Mouse (Mus musculus): ENCODE measurements around the gene Galm. TPM values are rescaled to one million over a fixed set of nuclear protein-coding genes. Genes with fewer than 3 reads are reported as not detected.

Galm gene
- total RNA-seq, 2 experiments from 2014 or later = 1.8 to 2.2 TPM

DNA sequence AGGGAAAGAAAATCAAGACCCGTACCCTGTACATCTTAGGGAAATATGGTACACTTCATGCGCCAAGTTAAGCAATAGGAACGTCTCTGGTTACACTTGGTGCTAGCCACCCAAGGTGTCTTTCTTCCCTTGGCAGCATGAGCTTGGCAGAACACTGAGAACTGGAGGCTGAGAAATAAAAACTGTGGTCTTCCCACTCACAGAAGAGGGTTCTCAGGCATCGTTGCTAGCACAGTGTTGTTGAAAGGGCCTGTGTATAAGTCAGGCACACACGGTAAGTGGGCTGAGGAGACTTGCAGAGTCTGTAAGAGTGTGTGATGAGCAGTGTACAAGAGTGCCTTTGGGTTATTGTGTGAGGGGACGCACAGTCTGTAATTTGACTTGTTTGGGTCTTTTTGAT lies 1.1 kb upstream of the Galm start:
- DNase-seq = no peak
- intact Hi-C loops (cut with DNase I) = loop anchor here (5.0 kb wide), 1 partner anchor 74 kb away; no protein-coding TSS in a partner anchor

DNA sequence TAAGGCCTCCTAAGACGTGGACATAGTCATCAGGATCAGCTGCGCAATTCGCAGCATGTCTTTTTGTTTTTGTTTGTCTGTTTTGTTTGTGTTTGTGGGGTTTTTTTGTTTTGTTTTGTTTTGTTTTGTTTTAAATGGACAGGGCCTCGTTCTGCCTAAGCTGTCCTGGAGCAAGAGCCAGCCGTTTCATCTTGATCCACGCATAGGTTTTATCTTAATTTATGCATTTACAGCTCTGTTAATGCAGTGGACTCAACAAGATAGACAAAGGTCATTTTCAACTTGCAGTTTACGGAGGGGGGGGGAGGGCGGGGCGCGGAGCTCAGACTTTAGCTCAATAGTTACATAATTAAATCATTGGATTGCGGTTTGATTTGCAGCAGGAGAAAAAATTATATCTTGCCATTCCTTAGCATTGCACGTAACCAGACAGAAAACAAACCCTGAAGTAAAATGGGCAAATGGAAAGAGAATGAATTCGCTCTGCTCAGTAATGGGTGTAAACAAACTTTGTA lies 1.3 kb downstream of the Galm start:
- intact Hi-C loops (cut with DNase I) = loop anchor here (5.0 kb wide), 1 partner anchor 76 kb away; no protein-coding TSS in a partner anchor
- no peak for DNase-seq

DNA sequence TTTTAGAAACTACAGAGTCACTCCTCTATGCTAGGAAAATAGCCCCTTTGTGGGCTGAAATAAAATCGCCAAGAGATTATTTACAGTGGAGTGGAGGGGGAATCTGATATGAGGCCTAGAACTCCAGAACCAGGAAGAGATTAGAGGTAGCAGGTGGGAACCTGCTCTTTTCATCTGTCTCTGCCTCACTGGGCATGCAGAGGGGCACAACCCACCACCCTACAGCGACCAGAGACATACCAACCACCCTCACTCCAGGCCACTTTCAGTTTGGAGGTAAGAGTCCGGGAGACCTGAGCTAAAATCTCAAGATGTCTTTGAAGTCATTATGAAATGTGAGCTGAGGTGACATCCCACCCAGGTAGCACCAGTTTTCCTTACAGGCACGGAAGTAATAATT lies 2.1 kb downstream of the Galm start:
- intact Hi-C loops (cut with DNase I) = loop anchor here (5.0 kb wide), 1 partner anchor 77 kb away; no protein-coding TSS in a partner anchor
- no peak for DNase-seq

DNA sequence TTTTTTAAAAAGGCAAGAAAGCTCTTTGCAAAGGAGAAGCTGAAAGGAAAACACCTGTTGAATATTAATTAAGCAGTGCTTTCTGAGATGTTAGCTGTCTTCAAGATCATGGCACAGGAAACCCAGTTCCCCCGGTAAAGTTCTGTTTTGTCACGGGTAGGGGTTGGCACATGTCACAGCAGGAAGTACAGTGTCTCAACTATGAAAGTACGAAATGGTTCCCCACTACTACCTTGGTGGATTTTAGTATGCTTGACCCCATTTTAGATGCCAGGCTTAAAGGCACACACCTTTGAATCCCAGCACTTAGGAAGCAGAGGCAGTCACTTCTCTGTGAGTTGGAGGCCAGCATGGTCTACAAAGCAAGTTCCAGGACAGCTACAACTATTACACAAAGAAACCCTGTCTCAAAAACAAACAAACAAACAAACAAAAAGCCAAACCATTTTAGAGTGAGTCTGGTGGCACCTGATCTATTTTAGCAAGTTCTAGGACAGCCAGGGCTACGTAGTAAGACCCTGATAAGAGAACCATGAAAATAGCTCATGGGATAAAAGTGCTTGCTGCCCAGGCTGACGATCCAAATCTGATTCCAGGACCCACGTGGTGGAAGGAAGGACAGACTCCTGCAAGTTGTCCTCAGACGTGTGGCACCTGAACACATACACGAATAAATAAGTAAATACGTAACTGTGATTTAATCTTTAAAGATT lies 3.6 kb downstream of the Galm start:
- no peak for DNase-seq
- intact Hi-C loops (cut with DNase I) = no loop called here

DNA sequence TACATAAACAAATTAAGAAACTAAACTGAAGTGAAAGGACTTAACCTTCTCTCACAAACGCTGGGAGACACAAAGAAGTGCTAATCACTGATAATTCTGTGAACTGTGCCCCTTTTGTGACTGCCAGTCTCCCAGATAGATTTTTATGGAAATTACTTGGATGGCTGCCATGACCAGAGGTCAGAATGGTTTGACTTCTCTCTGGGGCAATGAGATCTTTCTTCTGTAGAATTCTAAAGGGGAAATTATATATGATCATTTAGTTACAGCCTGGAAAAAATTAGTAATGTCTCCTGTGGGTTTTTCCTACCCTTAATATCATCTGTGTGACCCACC lies 4.1 kb downstream of the Galm start:
- intact Hi-C loops (cut with DNase I) = no loop called here
- DNase-seq = no peak

DNA sequence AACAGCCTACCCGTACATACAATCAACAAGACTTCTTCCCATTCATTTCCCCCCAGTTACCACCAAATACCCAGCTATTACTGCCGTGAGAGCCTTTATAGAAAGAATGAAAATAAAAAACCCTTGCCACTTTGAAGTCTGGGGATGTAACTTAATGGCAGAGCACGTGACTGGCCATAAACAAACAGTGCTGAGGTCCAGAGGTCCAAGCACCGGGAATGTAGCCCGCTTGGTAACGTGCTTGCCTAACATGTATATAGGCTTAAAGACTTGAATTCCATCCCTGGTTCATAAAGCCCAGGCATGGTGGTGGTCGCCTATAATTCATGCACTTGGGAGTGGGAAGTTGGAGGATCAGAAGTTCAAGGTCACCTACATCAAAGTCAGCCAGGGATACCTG lies 4.6 kb downstream of the Galm start:
- DNase-seq = no peak
- intact Hi-C loops (cut with DNase I) = no loop called here

DNA sequence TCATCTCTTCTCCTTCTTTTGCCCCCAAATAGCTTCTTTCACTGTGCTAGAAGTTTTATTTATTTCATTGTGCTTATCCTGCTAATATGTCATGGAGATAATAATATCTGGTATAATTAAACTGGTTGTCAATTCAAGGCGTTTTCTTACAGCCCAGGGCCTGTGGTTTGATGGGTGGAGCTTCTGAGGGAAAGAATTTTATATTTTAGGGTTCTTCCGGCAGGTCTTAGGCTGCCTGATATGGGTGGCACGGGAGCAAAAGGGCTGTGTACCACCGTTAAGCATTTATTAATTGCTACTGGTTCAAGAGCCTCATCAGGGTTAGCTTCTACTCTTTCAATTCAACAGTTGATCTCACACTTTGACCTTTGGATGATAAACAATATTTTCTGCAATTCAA lies 5.2 kb downstream of the Galm start:
- intact Hi-C loops (cut with DNase I) = no loop called here
- no peak for DNase-seq

DNA sequence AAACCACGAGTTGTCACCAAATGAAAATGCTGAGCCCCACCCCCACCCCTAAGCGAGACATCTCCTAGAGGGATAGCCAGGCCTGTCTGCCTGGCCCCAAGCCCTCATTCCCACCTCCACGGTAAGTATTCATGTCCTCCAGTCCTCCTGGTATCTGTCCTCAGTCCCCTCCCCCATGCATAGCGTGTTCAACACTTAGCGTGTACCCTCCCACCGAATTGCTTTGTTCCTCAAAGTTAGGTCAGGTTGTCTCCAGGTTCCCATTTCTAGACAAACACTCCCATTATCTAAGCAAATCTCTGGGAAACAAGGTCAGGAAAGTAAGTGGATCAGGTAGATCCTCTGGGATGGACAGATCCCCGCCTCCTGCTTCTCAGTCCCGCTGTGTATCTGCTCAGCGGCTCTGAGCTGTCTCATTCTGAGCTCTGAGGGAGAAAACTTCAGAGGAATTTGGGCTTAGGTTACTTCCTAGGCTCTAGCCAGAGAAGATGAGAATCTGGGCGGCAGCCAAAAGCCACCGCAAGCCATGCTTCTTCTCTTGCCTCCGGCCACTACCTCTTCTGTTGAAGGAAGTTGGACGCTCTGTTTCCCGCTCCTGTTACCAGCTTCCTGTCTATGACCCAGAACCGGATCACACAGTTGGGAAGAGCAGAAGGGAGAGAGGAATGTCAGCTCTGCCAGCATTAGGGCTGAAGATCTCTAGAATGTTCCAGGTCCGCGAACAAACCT lies 11.3 kb downstream of the Galm start:
- intact Hi-C loops (cut with DNase I) = no loop called here
- no peak for DNase-seq

DNA sequence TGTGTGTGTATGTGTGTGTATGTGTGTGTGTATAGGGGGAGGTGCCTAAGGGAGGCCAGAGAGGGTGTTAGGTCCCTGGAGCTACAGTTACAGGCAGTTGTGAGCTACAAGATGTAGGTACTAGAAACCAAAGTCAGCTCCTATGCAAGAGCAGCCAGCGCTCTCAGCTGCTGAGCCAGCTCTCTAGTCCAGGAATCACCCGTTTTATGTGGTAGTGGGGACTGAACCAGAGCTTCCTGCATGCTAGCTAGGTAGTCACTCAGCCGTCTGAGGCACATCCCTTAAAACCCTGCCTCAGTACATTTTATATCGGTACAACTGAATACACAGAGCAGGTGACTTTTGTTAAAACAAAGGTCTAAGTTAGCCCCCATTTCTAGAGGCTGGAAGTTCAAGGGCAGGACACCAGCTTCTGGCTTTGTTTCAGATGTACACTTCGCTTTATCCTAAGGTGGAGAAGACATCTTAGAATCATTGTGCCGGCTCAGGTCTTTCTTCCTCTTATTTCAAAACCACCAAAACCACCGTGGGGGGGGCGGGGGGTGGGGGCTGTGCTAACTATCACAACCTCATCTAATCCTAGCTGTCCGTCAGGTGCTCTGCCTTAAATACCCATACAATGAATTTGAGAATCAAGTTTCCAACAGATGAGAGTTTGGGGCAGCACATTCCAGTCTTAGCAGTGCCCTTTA lies 12.6 kb downstream of the Galm start:
- DNase-seq = no peak
- intact Hi-C loops (cut with DNase I) = no loop called here

DNA sequence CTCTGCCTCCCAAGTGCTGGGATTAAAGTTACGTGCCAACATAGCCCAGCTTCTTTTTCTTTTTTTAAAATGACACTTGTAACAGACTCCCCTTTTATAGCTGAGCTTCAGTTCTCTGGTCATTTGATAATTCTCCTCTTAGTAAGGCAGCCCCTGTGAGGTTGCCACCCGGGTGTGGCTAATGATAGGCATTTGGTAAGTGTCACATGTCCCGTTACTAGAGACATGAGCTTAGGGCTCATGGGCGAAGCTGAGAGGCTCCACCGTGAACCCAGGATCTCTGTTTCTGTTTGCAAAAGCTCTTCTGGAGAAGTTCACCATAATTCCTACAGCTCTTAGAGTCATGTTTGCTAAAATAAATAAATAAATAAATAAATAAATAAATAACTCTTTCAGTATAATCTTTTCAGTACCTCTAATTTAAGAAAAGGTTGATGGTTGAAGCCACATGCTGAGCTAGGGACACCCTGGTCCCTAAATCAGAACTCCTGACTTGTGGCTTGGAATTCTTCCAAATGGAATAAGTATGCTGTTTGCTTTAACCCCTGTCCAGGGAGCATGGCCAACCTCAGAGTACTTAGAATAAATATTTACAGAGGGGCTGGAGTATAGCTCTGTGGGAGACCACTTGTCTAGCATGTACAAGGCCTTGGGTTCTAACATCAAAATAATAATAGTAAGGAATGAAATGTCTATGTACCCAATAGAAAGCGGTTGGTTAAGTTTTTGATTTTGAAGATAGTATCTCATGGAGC lies 16.4 kb downstream of the Galm start:
- intact Hi-C loops (cut with DNase I) = no loop called here
- DNase-seq = no peak

DNA sequence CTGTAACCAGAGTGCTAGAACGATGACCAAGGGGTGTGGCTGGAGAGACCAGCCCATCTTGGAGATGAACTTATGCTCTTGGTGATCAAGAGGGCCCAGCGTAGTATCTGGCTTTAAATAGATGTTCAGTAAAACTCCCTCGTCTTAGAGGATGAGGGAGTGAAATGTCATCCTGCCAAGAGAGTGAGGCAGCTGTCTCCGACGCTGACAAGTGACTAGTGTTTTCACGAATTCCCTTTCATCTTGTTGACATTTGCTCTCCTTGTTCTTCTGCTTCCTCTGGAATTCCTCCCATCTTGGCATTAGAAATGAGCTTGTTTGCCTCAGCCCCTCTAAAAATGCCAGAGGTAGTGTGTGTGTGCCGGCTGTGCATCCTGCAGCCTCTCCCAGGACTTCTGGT lies 17.9 kb downstream of the Galm start:
- DNase-seq = no peak
- intact Hi-C loops (cut with DNase I) = no loop called here

DNA sequence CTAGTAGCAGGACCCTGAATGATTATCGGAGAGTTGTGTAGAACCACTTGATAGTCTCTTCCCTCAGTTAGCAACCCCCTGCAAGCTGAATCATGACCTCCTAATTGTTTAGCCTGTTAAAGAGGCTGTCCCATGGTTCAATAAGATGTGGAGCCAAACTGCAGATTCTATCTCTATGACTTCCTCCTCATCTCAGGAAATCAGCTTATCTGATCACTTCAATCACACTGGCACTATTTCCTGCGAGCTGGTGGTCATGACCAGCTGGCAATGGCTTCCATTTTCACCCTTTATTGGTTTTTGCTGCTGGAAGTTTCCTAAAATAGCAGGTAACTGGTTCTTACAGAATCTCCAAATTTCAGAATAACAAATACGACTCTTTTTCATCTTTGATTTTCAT lies 18.5 kb downstream of the Galm start:
- DNase-seq = no peak
- intact Hi-C loops (cut with DNase I) = no loop called here

DNA sequence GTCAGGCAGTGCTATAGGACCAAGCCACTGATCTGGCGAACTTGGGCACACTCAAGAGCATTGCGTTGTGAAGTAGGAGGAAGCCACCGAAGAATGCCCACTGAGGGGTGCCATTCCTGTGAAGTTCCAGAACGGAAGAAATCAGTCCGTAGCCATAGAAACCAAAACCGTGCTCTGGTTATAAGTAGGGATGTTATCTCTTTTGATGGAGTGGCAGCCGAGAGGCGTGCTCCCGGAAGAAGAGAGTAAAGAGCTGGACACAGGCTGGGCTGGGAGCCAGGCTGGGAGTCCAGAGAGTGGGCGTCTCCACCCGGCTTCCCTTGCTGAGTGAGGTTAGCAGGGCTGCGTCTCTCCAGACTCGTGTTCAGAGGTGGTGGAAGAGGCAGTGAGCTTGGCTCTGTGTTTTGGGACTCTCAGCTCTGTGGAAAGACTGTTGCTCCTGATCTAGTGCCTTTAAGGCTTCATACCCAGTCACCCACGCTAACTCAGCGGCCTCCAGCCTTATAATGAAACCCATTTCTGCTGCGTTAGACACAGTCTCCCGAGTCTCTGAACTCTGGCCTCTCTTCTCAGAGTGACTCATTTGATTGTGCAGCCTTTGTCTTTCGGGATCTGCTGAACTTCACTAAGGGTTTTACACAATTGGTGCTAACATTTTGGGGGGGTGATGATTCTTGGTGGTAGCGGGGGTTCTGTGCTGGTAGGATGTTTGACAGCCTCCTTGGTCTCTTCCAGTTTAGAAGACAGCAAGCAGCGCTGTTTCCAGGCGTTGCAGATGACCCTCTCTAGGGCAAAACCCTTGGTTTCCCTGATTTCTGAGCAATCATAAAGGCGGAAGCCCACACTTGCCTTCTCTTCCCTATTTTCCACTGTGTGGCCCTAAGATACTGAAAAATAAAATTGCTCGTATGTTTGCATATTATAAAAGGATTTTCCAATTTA lies 21.1 kb downstream of the Galm start:
- peak; percentile 44 to 67 for DNase-seq
- intact Hi-C loops (cut with DNase I) = no loop called here

DNA sequence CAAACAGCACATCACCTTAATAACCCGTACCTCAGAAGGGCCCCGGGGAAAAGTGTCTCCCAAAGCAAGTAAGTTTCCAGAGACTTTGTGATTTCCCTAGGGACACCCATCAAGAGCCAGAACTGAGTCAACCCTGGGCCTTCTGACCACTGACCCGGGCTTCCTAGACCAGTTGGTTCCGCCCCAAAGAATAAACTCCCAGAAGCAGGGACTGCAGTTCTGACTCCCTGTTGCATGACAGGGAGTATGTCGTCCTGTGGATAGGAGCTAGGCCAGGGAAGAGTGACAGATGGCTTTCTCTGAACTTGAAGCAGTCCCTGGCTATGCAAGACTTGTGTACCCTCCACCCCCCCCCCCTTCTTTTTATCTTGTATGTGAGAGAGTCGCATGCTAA lies 21.7 kb downstream of the Galm start:
- intact Hi-C loops (cut with DNase I) = no loop called here
- DNase-seq = no peak

DNA sequence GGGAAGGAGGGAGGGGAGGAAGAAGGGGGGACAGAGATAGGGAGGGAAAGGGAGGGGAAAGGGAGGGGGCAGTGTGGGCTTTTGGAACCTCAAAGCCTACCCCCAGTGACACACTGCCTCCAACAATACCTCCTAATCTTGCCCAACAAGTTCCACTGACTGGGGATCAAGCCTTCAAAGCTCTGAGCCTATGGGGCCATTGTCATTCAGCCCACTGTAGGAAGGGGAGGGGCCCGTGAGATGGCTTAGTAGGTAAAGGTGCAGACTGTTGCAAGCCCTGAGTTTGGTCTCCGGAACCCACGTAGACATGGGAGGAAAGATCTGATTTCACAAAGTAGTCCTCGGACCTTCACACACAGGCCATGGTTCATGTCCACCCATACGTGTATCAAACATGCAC lies 24.1 kb downstream of the Galm start:
- intact Hi-C loops (cut with DNase I) = no loop called here
- DNase-seq = no peak

DNA sequence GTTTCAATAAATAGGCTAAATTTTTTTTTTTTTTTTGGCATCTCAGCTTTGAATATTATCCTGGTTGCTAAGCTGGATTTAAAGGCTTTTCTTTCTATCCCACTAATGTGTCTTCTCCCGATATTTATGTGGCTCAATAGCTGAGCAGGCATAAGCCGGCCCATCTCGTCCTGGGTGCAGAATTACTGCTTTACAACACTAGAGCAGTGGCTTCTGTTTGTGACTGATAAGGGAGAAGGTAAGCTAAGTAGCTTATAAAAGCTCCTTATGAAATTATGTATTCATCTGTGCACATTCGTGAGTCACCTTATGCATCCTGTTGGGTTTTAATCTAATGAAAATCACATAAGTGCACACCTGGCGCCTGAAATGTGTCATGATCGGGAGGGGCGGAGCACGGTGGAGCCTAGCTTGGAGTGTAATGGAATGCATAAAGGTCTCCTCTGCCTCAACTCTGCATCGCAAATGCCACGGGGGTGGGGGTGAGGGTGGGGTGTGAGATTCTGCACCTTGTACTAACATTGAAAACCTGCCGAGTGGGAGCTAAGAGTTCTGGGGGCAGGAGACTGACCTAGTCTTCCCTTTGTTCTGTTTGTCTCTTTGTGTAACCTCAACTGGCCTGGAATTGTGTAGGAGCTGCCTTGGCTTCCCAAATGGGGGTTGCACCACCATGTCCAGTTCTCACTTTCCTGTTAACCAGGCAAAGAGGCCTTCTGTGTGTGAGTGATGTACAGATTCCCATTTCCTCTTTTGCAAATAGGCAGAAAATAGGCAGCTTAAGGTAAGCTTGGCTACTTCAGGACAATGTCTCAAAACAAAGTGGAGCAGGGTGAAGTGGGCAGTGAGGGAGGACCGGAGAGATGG lies 25.7 kb downstream of the Galm start:
- no peak for DNase-seq
- intact Hi-C loops (cut with DNase I) = no loop called here

DNA sequence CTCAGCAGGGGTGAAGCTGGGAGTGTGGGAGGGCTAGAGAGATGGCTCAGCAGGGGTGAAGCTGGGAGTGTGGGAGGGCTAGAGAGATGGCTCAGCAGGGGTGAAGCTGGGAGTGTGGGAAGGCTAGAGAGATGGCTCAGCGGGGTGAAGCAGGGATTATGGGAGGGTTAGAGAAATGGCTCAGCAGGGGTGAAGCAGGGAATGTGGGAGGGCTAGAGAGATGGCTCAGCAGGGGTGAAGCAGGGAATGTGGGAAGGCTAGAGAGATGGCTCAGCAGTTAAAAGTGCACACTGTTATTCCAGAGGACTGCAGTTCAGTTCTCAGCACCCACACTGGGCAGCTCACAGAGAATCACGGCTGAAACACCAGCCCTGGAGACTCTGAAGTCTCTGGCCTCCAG lies 26.4 kb downstream of the Galm start:
- DNase-seq = no peak

DNA sequence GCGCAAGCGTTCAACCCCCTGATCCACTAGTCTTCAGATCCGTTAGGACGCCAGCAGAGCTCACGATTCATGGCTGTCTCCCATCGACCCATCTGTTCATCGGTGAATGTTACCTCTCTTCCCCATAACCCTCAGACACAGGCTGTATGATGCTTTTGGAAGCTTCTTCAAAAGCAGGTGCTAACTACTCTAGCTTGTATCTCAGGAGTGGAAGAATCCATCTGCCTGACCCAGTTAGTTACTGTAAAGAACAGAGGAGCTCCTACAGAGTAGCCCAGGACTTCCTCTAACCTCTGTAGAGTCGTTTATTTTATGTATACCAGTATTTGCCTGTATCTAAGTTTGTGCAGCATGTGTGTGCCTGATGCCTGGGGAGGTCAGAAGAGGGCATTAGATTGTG lies 29.6 kb downstream of the Galm start:
- no peak for DNase-seq
- intact Hi-C loops (cut with DNase I) = no loop called here

More for the DNA sequence above, 26.4 kb downstream of the Galm start:
- intact Hi-C loops (cut with DNase I) = no loop called here

DNA sequence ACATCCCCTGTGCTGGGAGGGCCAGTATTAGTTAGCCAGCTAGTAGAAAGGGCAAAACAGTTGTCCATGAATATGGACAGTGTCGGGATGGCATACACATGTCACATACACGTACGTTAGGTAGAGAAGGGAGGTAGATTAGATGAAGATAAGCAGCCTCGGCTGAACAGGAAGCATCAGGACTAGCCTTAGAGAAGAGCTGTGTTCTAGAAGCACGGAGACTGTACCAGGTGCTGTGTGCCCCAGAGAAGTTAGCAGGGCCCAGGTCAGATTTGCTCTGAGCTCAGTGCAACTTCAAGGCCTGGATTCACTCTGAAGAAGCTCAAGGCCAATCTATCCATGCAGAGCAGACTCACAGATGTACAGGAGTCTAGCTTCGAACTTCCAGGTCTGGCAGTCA lies 30.2 kb downstream of the Galm start:
- intact Hi-C loops (cut with DNase I) = no loop called here
- DNase-seq = no peak
